Mouse (Mus musculus): ENCODE results near the gene Klk6.

DNA sequence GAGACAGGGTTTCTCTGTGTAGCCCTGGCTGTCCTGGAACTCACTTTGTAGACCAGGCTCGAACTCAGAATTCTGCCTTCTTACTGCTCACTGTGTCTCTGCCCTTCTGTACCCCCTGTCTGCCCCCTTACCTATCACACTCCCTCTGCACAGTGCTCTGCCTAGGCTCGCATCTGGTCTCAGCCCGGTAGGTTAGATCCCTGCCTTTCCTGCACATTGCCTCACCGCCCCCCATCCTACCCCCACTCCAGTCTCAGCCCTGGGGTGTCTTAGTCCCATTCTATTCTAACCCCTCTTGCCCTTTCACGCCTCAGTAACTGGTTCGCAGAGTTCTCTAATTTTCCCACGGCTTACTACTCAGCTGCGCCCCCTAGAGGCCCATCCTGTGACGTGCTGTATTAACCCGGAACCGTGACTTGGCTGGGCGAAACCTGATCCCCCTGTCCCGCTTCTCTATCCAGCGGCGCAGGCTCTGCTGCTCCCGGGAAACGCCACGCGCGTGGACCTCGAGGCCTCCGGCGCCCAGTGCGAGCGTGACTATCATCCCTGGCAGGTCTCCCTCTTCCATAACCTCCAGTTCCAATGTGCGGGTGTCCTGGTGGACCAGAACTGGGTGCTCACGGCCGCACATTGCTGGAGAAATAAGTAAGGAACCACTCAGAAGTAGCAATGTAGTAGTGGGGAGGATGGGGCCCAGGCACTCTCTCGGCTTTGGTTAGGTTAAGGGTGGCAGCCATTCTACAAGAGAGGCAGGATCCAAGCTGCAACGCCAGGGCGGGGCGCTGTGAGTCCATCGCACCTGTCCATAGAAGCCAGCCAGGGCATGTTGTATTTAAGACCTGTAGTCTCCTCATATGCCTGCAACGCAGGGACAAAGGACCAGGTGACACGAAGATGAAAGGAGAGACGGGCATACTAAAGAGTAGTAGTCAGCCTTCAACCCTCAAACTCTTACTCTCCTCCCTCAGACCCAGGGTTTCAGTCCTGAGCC lies 41.7 kb upstream of the Klk6 start:
- no peak for TF ChIP-seq GATA1 (IDR thresholded peaks at IDR 0.05; ENCODE audit: borderline replicate concordance, low read length)
- TF ChIP-seq FLI1 (IDR thresholded peaks at IDR 0.05; ENCODE audit: low read length), result no peak

Measured in megakaryocyte, embryonic 14.5 days (primary cell).